Mouse (Mus musculus) WW6 (cell line): Measurements from ENCODE around the gene Zbtb45.

ENCODE experiments used
- DNase-seq: peaks from one replicate; pipeline ENCODE4 v3.0.0-alpha.2; 2013; ENCODE audit warnings: low read depth, low spot score

The Zbtb45 gene

GRCm38 (mm10) chr7:13010005-13010908 is at the start of gene Zbtb45:
Zbtb45 (minus strand) TSS chr7:13010034.
- DNase-seq, result no peak

GRCm38 (mm10) chr7:13059536-13059935 is 49.7 kb upstream of the Zbtb45 start:
- no peak for DNase-seq

- DNase-seq, result no peak
Observed at GRCm38 (mm10) chr7:13056913-13057700, 47.3 kb upstream of the Zbtb45 start.

GRCm38 (mm10) chr7:13054287-13055010 is 44.6 kb upstream of the Zbtb45 start, which contains the start of gene Mzf1:
Mzf1 (minus strand) TSS chr7:13054764.
- DNase-seq, result peak; percentile 92

GRCm38 (mm10) chr7:13053961-13054286 is 44.1 kb upstream of the Zbtb45 start:
- DNase-seq, result no peak

GRCm38 (mm10) chr7:13053501-13053900 is 43.7 kb upstream of the Zbtb45 start:
- DNase-seq, result no peak

GRCm38 (mm10) chr7:13053001-13053400 is 43.2 kb upstream of the Zbtb45 start:
- no peak for DNase-seq

- DNase-seq, result no peak
Observed at GRCm38 (mm10) chr7:13046084-13046483, 36.2 kb upstream of the Zbtb45 start.

- DNase-seq, result no peak
Observed at GRCm38 (mm10) chr7:13044254-13044625, 34.4 kb upstream of the Zbtb45 start.

- DNase-seq, result no peak
Observed at GRCm38 (mm10) chr7:13043445-13044253, 33.8 kb upstream of the Zbtb45 start.

- no peak for DNase-seq
Observed at GRCm38 (mm10) chr7:13043120-13043444, 33.2 kb upstream of the Zbtb45 start.

GRCm38 (mm10) chr7:13042511-13042910 is 32.7 kb upstream of the Zbtb45 start:
- DNase-seq, result no peak

GRCm38 (mm10) chr7:13041256-13041655 is 31.4 kb upstream of the Zbtb45 start:
- no peak for DNase-seq

- no peak for DNase-seq
Observed at GRCm38 (mm10) chr7:13039181-13039580, 29.3 kb upstream of the Zbtb45 start.

GRCm38 (mm10) chr7:13038621-13039169 is 28.9 kb upstream of the Zbtb45 start:
- no peak for DNase-seq

GRCm38 (mm10) chr7:13037901-13038555 is 28.2 kb upstream of the Zbtb45 start, which contains the start of gene Ube2m:
Ube2m (minus strand) TSS chr7:13038275.
- no peak for DNase-seq

GRCm38 (mm10) chr7:13037366-13037765 is 27.5 kb upstream of the Zbtb45 start:
- DNase-seq, result no peak

- DNase-seq, result no peak
Observed at GRCm38 (mm10) chr7:13036806-13037205, 27.0 kb upstream of the Zbtb45 start.

- no peak for DNase-seq
Observed at GRCm38 (mm10) chr7:13035211-13035855, 25.5 kb upstream of the Zbtb45 start.
